Mouse (Mus musculus) bone marrow macrophage, adult 2 months (primary cell): ENCODE data around the gene Nmnat2.

Experiments used
- CTCF ChIP-seq: IDR thresholded peaks from 2 replicates; pipeline ENCODE4 v1.5.1; 2012; ENCODE audit warnings: low read depth, mild to moderate bottlenecking, low read length, moderate library complexity
- POLR2A ChIP-seq: IDR thresholded peaks from 2 replicates; pipeline ENCODE4 v1.6.1; 2012; ENCODE audit warnings: mild to moderate bottlenecking, low read depth, low read length, borderline replicate concordance

DNA sequence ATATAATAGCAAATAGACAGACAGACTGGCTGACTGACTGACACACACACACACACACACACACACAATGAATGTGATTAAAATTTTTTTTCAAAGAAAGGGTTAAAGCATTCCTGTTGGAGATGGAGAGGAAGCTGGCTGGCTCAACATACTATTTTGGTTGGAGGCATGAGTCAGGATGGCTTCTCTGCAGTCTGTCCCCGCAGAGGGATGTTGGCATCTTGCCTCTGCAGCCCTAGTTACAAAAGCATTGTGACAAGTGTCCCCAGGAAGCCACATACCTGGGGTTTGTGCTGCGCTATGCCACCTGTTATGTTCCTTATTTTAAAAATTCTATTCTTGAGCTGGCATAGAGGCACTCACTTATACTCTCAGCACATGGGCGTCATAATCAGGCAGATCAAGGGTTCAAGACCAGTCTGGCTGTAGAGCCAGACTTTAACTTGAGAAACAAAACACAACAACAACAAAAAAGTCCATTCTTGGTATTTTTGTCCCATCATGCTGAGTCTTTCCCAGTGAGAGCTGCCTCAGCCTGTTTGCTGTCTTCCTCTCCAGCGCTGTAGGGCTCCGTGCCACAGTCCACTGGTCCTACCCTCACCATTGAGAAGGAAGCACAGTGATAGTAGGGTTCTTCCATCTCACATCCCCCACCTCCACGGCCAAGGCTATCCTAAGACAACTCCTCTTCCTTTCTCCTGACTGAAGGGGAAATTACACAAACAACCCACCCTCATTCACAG, 45.9 kb downstream of the Nmnat2 start:
- TF ChIP-seq CTCF (no peak), POLR2A (no peak)
